Mouse (Mus musculus): ENCODE data around the gene Lztfl1.
A peak's percentile ranks its signal among the peaks of the same experiment; 100 is the strongest.
"Not testable (repeated sequence)": the region's sequence is repeated elsewhere in the genome, so short reads cannot be mapped to it uniquely, and the experiment has no call there.

Lztfl1 gene

GRCm38 (mm10) chr9:123683704-123684103 is 33.8 kb downstream of the Lztfl1 start:
- no peak for DNase-seq (ENCODE audit: low spot score in 2 of 2)

- no peak for DNase-seq (ENCODE audit: low spot score in 2 of 2)
Observed at GRCm38 (mm10) chr9:123679198-123679597, 38.3 kb downstream of the Lztfl1 start.

GRCm38 (mm10) chr9:123678327-123679105 is 39.0 kb downstream of the Lztfl1 start, which contains the start of the genes Ccr9 and Slc6a20a:
Gene Ccr9 (plus strand): TSS chr9:123678439.
Gene Slc6a20a (minus strand): TSS chr9:123678885.
- peak; percentile 71 to 83 for DNase-seq (ENCODE audit: low spot score in 2 of 2)

GRCm38 (mm10) chr9:123665645-123666044 is 51.9 kb downstream of the Lztfl1 start:
- DNase-seq (ENCODE audit: low spot score in 2 of 2): peak; percentile 40 to 83

- not testable (repeated sequence) for DNase-seq (ENCODE audit: low spot score in 2 of 2)
Observed at GRCm38 (mm10) chr9:123659986-123660676, 57.4 kb downstream of the Lztfl1 start.

- no peak for DNase-seq (ENCODE audit: low spot score in 2 of 2)
Observed at GRCm38 (mm10) chr9:123658981-123659380, 58.5 kb downstream of the Lztfl1 start.

- DNase-seq (ENCODE audit: low spot score in 2 of 2): no peak
Observed at GRCm38 (mm10) chr9:123657457-123657856, 60.0 kb downstream of the Lztfl1 start.

- no peak for DNase-seq (ENCODE audit: low spot score in 2 of 2)
Observed at GRCm38 (mm10) chr9:123651369-123651768, 66.1 kb downstream of the Lztfl1 start.

- DNase-seq (ENCODE audit: low spot score in 2 of 2): no peak
Observed at GRCm38 (mm10) chr9:123649785-123650511, 67.5 kb downstream of the Lztfl1 start.

All from spleen, postnatal 10 days (tissue).